Mouse (Mus musculus): Measurements from ENCODE around the gene Hmgcl.

DNA sequence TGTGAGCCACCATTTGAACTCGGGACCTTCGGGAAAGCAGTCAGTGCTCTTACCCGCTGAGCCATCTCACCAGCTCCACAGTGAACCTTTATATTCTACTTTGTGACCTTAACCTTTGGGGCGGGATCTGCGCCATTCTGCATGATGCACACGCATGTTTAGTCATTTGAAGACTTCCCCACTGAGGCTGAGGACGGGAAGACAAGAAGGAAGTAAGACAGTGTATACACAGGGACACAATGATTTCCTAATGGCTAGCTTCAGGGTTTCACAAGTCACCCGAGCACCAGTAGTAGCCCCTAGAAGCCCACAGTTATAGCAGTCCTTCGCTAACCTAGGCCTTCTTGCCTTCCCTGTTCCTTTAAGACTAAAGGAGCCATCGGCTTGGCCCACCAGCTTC lies 542 bp upstream of the Hmgcl start:
- TF ChIP-seq GATA1 (IDR thresholded peaks at IDR 0.05; ENCODE audit: borderline replicate concordance, low read length) (no peak), FLI1 (IDR thresholded peaks at IDR 0.05; ENCODE audit: low read length) (no peak)

All from megakaryocyte, embryonic 14.5 days (primary cell).